Mouse (Mus musculus): ENCODE measurements around the gene Litaf. TPM values are rescaled to one million over a fixed set of nuclear protein-coding genes. Genes with fewer than 3 reads are reported as not detected.
A peak's percentile ranks its signal among the peaks of the same experiment; 100 is the strongest.

Litaf gene
- polyA plus RNA-seq, 1 experiment from 2014 or later = 31.6 TPM

- Histone ChIP-seq H3K9me3 (replicated peaks) (no peaks in the 10 kb centered on the region), H3K4me3 (replicated peaks) (no peak overlapping the region), H3K9ac (no peak overlapping the region), H3K4me2 (no peak overlapping the region), H3K36me3 (no peaks in the 10 kb centered on the region), H3K27ac (no peak overlapping the region), H3K27me3 (no peaks in the 10 kb centered on the region), H3K4me1 (replicated peaks) (no peaks in the 10 kb centered on the region)
- DNase-seq (no peak), ATAC-seq (ENCODE audit: low read depth) (no peak)
- 63% methylated on average over 5 of the region's 5 CpGs for WGBS (ENCODE audit: insufficient replicate concordance)
These were observed 22.7 kb downstream of the Litaf start for GRCm38 (mm10) chr16:11043239-11043638.

GRCm38 (mm10) chr16:11040603-11041002, 25.4 kb downstream of the Litaf start:
- H3K4me2 ChIP-seq = no peak overlapping the region
- no peaks in the 10 kb centered on the region for H3K4me1 ChIP-seq (replicated peaks)
- no peaks in the 10 kb centered on the region for H3K9me3 ChIP-seq (replicated peaks)
- H3K4me3 ChIP-seq (replicated peaks) = no peak overlapping the region
- no peaks in the 10 kb centered on the region for H3K36me3 ChIP-seq
- H3K9ac ChIP-seq = no peak overlapping the region
- ATAC-seq (ENCODE audit: low read depth) (no peak), DNase-seq (no peak)
- WGBS (ENCODE audit: insufficient replicate concordance) = 47% methylated on average over 2 of the region's 2 CpGs
- H3K27me3 ChIP-seq = 0 out of 2 replicates have a peak, but pooled peaks cover 8% of the 10 kb centered on the region
- H3K27ac ChIP-seq = no peak overlapping the region

- Histone ChIP-seq H3K36me3 (no peaks in the 10 kb centered on the region), H3K27me3 (0 out of 2 replicates have a peak, but pooled peaks cover 8% of the 10 kb centered on the region), H3K9ac (no peak overlapping the region), H3K9me3 (replicated peaks) (no peaks in the 10 kb centered on the region), H3K27ac (no peak overlapping the region), H3K4me1 (replicated peaks) (no peaks in the 10 kb centered on the region), H3K4me2 (no peak overlapping the region), H3K4me3 (replicated peaks) (no peak overlapping the region)
- ATAC-seq (ENCODE audit: low read depth) (peak; percentile 57), DNase-seq (peak; percentile 39)
- 23% methylated on average over 15 of the region's 15 CpGs for WGBS (ENCODE audit: insufficient replicate concordance)
These were observed 30.0 kb downstream of the Litaf start for GRCm38 (mm10) chr16:11035790-11036431.

- WGBS (ENCODE audit: insufficient replicate concordance) = 64% methylated on average over 9 of the region's 9 CpGs
- Histone ChIP-seq H3K9ac (no peak overlapping the region), H3K4me3 (replicated peaks) (no peak overlapping the region), H3K27me3 (0 out of 2 replicates have a peak, but pooled peaks cover 8% of the 10 kb centered on the region), H3K27ac (no peak overlapping the region), H3K36me3 (no peaks in the 10 kb centered on the region), H3K9me3 (replicated peaks) (no peaks in the 10 kb centered on the region), H3K4me1 (replicated peaks) (no peaks in the 10 kb centered on the region), H3K4me2 (no peak overlapping the region)
- ATAC-seq (ENCODE audit: low read depth) = no peak
- DNase-seq = no peak
These were observed 30.7 kb downstream of the Litaf start for GRCm38 (mm10) chr16:11035273-11035672.

- H3K27me3 ChIP-seq = 0 out of 2 replicates have a peak, but pooled peaks cover 8% of the 10 kb centered on the region
These were observed 31.7 kb downstream of the Litaf start for GRCm38 (mm10) chr16:11034193-11034803.

GRCm38 (mm10) chr16:11031320-11031719, 34.6 kb downstream of the Litaf start:
- H3K27ac ChIP-seq = no peak overlapping the region
- H3K36me3 ChIP-seq = no peaks in the 10 kb centered on the region
- no peaks in the 10 kb centered on the region for H3K4me1 ChIP-seq (replicated peaks)
- H3K9me3 ChIP-seq (replicated peaks) = no peaks in the 10 kb centered on the region
- no peak overlapping the region for H3K4me2 ChIP-seq
- ATAC-seq (ENCODE audit: low read depth) (no peak), DNase-seq (no peak)
- no peaks in the 10 kb centered on the region for H3K27me3 ChIP-seq
- no peak overlapping the region for H3K4me3 ChIP-seq (replicated peaks)
- 39% methylated on average over 3 of the region's 3 CpGs for WGBS (ENCODE audit: insufficient replicate concordance)
- no peak overlapping the region for H3K9ac ChIP-seq

More at GRCm38 (mm10) chr16:11034193-11034803, 31.7 kb downstream of the Litaf start:
- no peaks in the 10 kb centered on the region for H3K9me3 ChIP-seq (replicated peaks)
- ATAC-seq (ENCODE audit: low read depth) (peak; percentile 41; the same call in 1 of the 2 replicates), DNase-seq (peak; percentile 48)
- WGBS (ENCODE audit: insufficient replicate concordance) = under 1% methylated on average over 4 of the region's 4 CpGs
- H3K4me2 ChIP-seq = no peak overlapping the region
- H3K27ac ChIP-seq = no peak overlapping the region
- no peak overlapping the region for H3K4me3 ChIP-seq (replicated peaks)
- H3K4me1 ChIP-seq (replicated peaks) = no peaks in the 10 kb centered on the region
- H3K36me3 ChIP-seq = no peaks in the 10 kb centered on the region
- no peak overlapping the region for H3K9ac ChIP-seq

GRCm38 (mm10) chr16:11030844-11031243, 35.1 kb downstream of the Litaf start:
- Histone ChIP-seq H3K9me3 (replicated peaks) (no peaks in the 10 kb centered on the region), H3K27ac (no peak overlapping the region), H3K27me3 (no peaks in the 10 kb centered on the region), H3K9ac (no peak overlapping the region), H3K4me2 (no peak overlapping the region), H3K4me1 (replicated peaks) (no peaks in the 10 kb centered on the region), H3K36me3 (no peaks in the 10 kb centered on the region), H3K4me3 (replicated peaks) (no peak overlapping the region)
- ATAC-seq (ENCODE audit: low read depth) (no peak), DNase-seq (no peak)
- WGBS (ENCODE audit: insufficient replicate concordance) = 27% methylated on average over 4 of the region's 4 CpGs

- DNase-seq = no peak
- no peak for ATAC-seq (ENCODE audit: low read depth)
- no peaks in the 10 kb centered on the region for H3K36me3 ChIP-seq
- no peaks in the 10 kb centered on the region for H3K4me1 ChIP-seq (replicated peaks)
- no peaks in the 10 kb centered on the region for H3K9me3 ChIP-seq (replicated peaks)
- H3K27ac ChIP-seq = no peak overlapping the region
- H3K9ac ChIP-seq = no peak overlapping the region
- H3K4me3 ChIP-seq (replicated peaks) = no peak overlapping the region
- 74% methylated on average over 7 of the region's 7 CpGs for WGBS (ENCODE audit: insufficient replicate concordance)
- no peak overlapping the region for H3K4me2 ChIP-seq
- H3K27me3 ChIP-seq = no peaks in the 10 kb centered on the region
These were observed 37.8 kb downstream of the Litaf start for GRCm38 (mm10) chr16:11028206-11028605.

- H3K9ac ChIP-seq = no peak overlapping the region
- H3K9me3 ChIP-seq (replicated peaks) = no peaks in the 10 kb centered on the region
- no peak overlapping the region for H3K4me3 ChIP-seq (replicated peaks)
- 56% methylated on average over 3 of the region's 3 CpGs for WGBS (ENCODE audit: insufficient replicate concordance)
- no peak overlapping the region for H3K27ac ChIP-seq
- H3K36me3 ChIP-seq = no peaks in the 10 kb centered on the region
- H3K4me2 ChIP-seq = no peak overlapping the region
- H3K4me1 ChIP-seq (replicated peaks) = no peaks in the 10 kb centered on the region
- no peak for ATAC-seq (ENCODE audit: low read depth)
- no peaks in the 10 kb centered on the region for H3K27me3 ChIP-seq
- DNase-seq = no peak
These were observed 41.1 kb downstream of the Litaf start for GRCm38 (mm10) chr16:11024841-11025240.

GRCm38 (mm10) chr16:11023618-11024017, 42.3 kb downstream of the Litaf start:
- Histone ChIP-seq H3K9me3 (replicated peaks) (no peaks in the 10 kb centered on the region), H3K4me3 (replicated peaks) (no peak overlapping the region), H3K9ac (no peak overlapping the region), H3K27me3 (no peaks in the 10 kb centered on the region), H3K4me2 (no peak overlapping the region), H3K36me3 (no peaks in the 10 kb centered on the region), H3K4me1 (replicated peaks) (no peaks in the 10 kb centered on the region), H3K27ac (no peak overlapping the region)
- DNase-seq (no peak), ATAC-seq (ENCODE audit: low read depth) (no peak)
- WGBS (ENCODE audit: insufficient replicate concordance) = 52% methylated on average over 5 of the region's 5 CpGs

GRCm38 (mm10) chr16:11022113-11022489, 43.9 kb downstream of the Litaf start:
- DNase-seq (no peak), ATAC-seq (ENCODE audit: low read depth) (no peak)
- H3K36me3 ChIP-seq = no peaks in the 10 kb centered on the region
- 63% methylated on average over 4 of the region's 4 CpGs for WGBS (ENCODE audit: insufficient replicate concordance)
- no peaks in the 10 kb centered on the region for H3K9me3 ChIP-seq (replicated peaks)
- H3K4me1 ChIP-seq (replicated peaks) = peaks cover 6% of the 10 kb centered on the region; the same call in 1 of the 2 replicates
- H3K4me2 ChIP-seq = no peak overlapping the region
- no peaks in the 10 kb centered on the region for H3K27me3 ChIP-seq
- no peak overlapping the region for H3K9ac ChIP-seq
- H3K4me3 ChIP-seq (replicated peaks) = no peak overlapping the region
- H3K27ac ChIP-seq = no peak overlapping the region
